Mouse (Mus musculus) small intestine, adult 2 months (tissue): ENCODE results near the gene Slc45a3. TPM values are rescaled to one million over a fixed set of nuclear protein-coding genes. Genes with fewer than 3 reads are reported as not detected.

Experiments
- H3K27ac ChIP-seq: fragments of 200-500 bp; 2 replicates; pipeline ENCODE4 v1.5.1; 2012; ENCODE audit warnings: low read depth, low read length, control low read depth, inconsistent platforms; ENCODE audit not compliant: insufficient read depth
- H3K27me3 ChIP-seq: fragments of 200-500 bp; 2 replicates; pipeline ENCODE4 v1.6.1; 2012; ENCODE audit warnings: mild to moderate bottlenecking, moderate library complexity, low read length, inconsistent platforms; ENCODE audit not compliant: control insufficient read depth, insufficient read depth
- H3K36me3 ChIP-seq: fragments of 200-500 bp; 2 replicates; pipeline ENCODE4 v1.6.1; 2012; ENCODE audit warnings: mild to moderate bottlenecking, low read length, control low read depth, inconsistent platforms; ENCODE audit not compliant: control insufficient read depth, insufficient read depth
- H3K4me1 ChIP-seq: fragments of 200-500 bp; 2 replicates; pipeline ENCODE4 v1.6.1; 2012; ENCODE audit warnings: low read length, inconsistent platforms, mixed read lengths; ENCODE audit not compliant: control insufficient read depth, insufficient read depth, insufficient read length
- H3K4me3 ChIP-seq: fragments of 200-500 bp; 2 replicates; pipeline ENCODE4 v1.5.1; 2012; ENCODE audit warnings: low read depth, mild to moderate bottlenecking, control low read depth, inconsistent platforms, low read length, moderate library complexity
- CTCF ChIP-seq: fragments of 200-500 bp; IDR thresholded peaks from 2 replicates; pipeline ENCODE4 v1.5.1; 2012; ENCODE audit warnings: low read depth, mild to moderate bottlenecking, control low read depth, inconsistent platforms, low read length, moderate library complexity, mixed read lengths; ENCODE audit not compliant: insufficient replicate concordance, insufficient read length; ENCODE audit errors: extremely low read depth
- POLR2A ChIP-seq: fragments of 200-500 bp; IDR thresholded peaks from 2 replicates; pipeline ENCODE4 v1.6.1; 2012; ENCODE audit warnings: low read depth, mild to moderate bottlenecking, control low read depth, inconsistent platforms, low read length, moderate library complexity
- WGBS: fragments of 180-500 bp; shearing (Covaris S2); methylation state at CpG from one replicate; pipeline ENCODE4 v1.1.7; 2018; 5-methylcytosine and 5-hydroxymethylcytosine counted together
- polyA plus RNA-seq: library from polyadenylated mRNA; depleted of rRNA; stranded (reverse); fragments of >200 nt; gene quantifications from 2 replicates; pipeline ENCODE4 v1.2.3, GENCODE M21; 2012

Slc45a3 gene
- polyA plus RNA-seq, 1 experiment: 2.1 TPM

GRCm38 (mm10) chr1:132006046-132006445, 43.3 kb downstream of the Slc45a3 start:
- H3K27me3 ChIP-seq: no peaks in the 10 kb centered on the region
- H3K27ac ChIP-seq: no peak overlapping the region
- no peaks in the 10 kb centered on the region for H3K36me3 ChIP-seq
- peaks cover 15% of the 10 kb centered on the region for H3K4me1 ChIP-seq
- TF ChIP-seq CTCF: no peak
- TF ChIP-seq POLR2A: no peak
- 49% methylated on average over 3 of the region's 3 CpGs for WGBS
- no peak overlapping the region for H3K4me3 ChIP-seq

GRCm38 (mm10) chr1:132006721-132007120, 44.0 kb downstream of the Slc45a3 start:
- H3K4me3 ChIP-seq: no peak overlapping the region
- 8% methylated on average over 5 of the region's 5 CpGs for WGBS
- H3K36me3 ChIP-seq: no peaks in the 10 kb centered on the region
- H3K4me1 ChIP-seq: peaks cover 19% of the 10 kb centered on the region
- H3K27me3 ChIP-seq: no peaks in the 10 kb centered on the region
- H3K27ac ChIP-seq: peak overlapping the region; percentile 99
- no peak for TF ChIP-seq CTCF
- no peak for TF ChIP-seq POLR2A

GRCm38 (mm10) chr1:132007282-132007815, 44.6 kb downstream of the Slc45a3 start, which contains the start of gene Elk4:
Elk4 (plus strand) TSS chr1:132007607.
- TF ChIP-seq POLR2A: peak; percentile 93
- TF ChIP-seq CTCF: no peak
- peak within 1 kb of the TSS; percentile 82 for H3K4me3 ChIP-seq
- no peaks in the 10 kb centered on the region for H3K36me3 ChIP-seq
- H3K4me1 ChIP-seq: peaks cover 19% of the 10 kb centered on the region
- H3K27me3 ChIP-seq: no peaks in the 10 kb centered on the region
- under 1% methylated on average over 61 of the region's 61 CpGs for WGBS
- H3K27ac ChIP-seq: peak within 1 kb of the TSS; percentile 99

GRCm38 (mm10) chr1:132007828-132008827, 45.4 kb downstream of the Slc45a3 start:
- Histone ChIP-seq H3K36me3 (0 out of 2 replicates have a peak, but pooled peaks cover 2% of the 10 kb centered on the region), H3K4me3 (peak overlapping the region; percentile 82), H3K27me3 (no peaks in the 10 kb centered on the region), H3K4me1 (peaks cover 22% of the 10 kb centered on the region), H3K27ac (peak overlapping the region; percentile 99)
- WGBS: under 1% methylated on average over 68 of the region's 72 CpGs
- TF ChIP-seq CTCF: no peak
- TF ChIP-seq POLR2A: peak; percentile 65; the same call in 1 of the 2 replicates

- Histone ChIP-seq H3K4me1 (peaks cover 22% of the 10 kb centered on the region), H3K27me3 (no peaks in the 10 kb centered on the region), H3K27ac (peak overlapping the region; percentile 99), H3K36me3 (0 out of 2 replicates have a peak, but pooled peaks cover 5% of the 10 kb centered on the region), H3K4me3 (peak overlapping the region; percentile 56)
- TF ChIP-seq POLR2A (no peak), CTCF (no peak)
- 11% methylated on average over 8 of the region's 8 CpGs for WGBS
Measured at GRCm38 (mm10) chr1:132008881-132009644, 46.3 kb downstream of the Slc45a3 start.

GRCm38 (mm10) chr1:132010632-132011501, 48.1 kb downstream of the Slc45a3 start:
- Histone ChIP-seq H3K4me3 (peak overlapping the region; percentile 23), H3K27me3 (no peaks in the 10 kb centered on the region), H3K4me1 (peaks cover 21% of the 10 kb centered on the region), H3K27ac (peak overlapping the region; percentile 63), H3K36me3 (peaks cover 16% of the 10 kb centered on the region)
- WGBS: 65% methylated on average over 17 of the region's 17 CpGs
- TF ChIP-seq CTCF (no peak), POLR2A (no peak)

- no peak overlapping the region for H3K4me3 ChIP-seq
- TF ChIP-seq POLR2A: no peak
- no peak for TF ChIP-seq CTCF
- H3K27ac ChIP-seq: no peak overlapping the region
- peaks cover 16% of the 10 kb centered on the region for H3K4me1 ChIP-seq
- peaks cover 19% of the 10 kb centered on the region for H3K36me3 ChIP-seq
- WGBS: 53% methylated on average over 2 of the region's 2 CpGs
- no peaks in the 10 kb centered on the region for H3K27me3 ChIP-seq
Measured at GRCm38 (mm10) chr1:132011785-132012184, 49.0 kb downstream of the Slc45a3 start.
